Mouse (Mus musculus): ENCODE measurements around the gene Lrrc3b. TPM values are rescaled to one million over a fixed set of nuclear protein-coding genes. Genes with fewer than 3 reads are reported as not detected.

Lrrc3b gene
- total and polyA plus RNA-seq, 2 experiments from 2014 or later = 12.4 to 15.0 TPM

DNA sequence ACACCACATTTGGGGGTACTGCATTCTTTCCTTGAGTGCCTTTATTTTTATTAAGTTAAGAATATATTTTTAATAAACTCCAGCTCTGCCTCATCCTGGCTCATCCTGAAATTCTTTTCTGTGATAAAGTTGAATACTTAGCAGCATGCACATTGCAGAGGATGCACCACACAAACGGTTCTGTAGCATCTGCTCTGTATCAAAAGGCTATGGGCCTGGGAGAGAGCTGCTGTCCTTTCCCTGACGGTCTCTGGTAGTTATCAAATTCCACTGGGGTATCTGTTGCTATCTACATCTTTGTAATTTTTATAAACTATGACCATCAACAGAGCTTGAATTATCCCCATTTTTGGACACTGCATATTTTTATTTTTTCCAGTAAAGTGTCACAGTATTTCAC, 105.7 kb downstream of the Lrrc3b start:
- TF ChIP-seq EP300 (IDR thresholded peaks at IDR 0.05; ENCODE audit: low read depth) = no peak
- no peak for TF ChIP-seq CTCF (IDR thresholded peaks at IDR 0.05; ENCODE audit: low read depth)
- ATAC-seq (ENCODE audit: insufficient read depth, low read depth) = no peak
- Histone ChIP-seq H3K4me1 (ENCODE audit: control insufficient read depth, insufficient read depth) (no peaks in the 10 kb centered on the region), H3K36me3 (replicated peaks; ENCODE audit: control insufficient read depth, insufficient read depth, low read length) (no peaks in the 10 kb centered on the region), H3K27me3 (ENCODE audit: control insufficient read depth, insufficient read depth, low read length) (no peaks in the 10 kb centered on the region), H3K9ac (replicated peaks; ENCODE audit: low read depth, low read length) (no peak overlapping the region), H3K27ac (ENCODE audit: low read depth) (no peak overlapping the region), H3K4me3 (ENCODE audit: low read depth, low read length) (no peak overlapping the region), H3K9me3 (replicated peaks; ENCODE audit: control insufficient read depth, low read length) (no peaks in the 10 kb centered on the region), H3K4me2 (ENCODE audit: low read depth, low read length) (no peak overlapping the region)
- WGBS = 40% methylated on average over 2 of the region's 2 CpGs
- DNase-seq (ENCODE audit: low spot score) = no peak

DNA sequence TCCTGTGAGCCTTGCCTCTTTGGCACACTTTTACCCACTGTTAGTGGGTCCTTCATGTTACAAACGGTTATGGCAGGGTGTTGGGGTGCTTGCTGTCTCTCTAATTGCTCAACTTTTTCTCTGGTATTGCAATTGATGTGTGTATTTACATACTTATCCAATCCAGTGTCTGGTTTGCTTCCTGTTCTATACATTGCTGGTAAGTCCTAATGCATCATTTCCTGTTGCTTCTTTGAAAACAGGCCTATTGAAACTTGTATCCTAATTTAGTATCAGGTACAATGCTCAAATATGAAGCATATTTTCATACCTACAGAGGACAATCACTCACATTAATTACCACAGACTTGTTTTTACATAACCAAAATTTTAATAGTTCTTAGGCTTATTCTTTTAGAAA, 107.4 kb downstream of the Lrrc3b start:
- Histone ChIP-seq H3K9ac (replicated peaks; ENCODE audit: low read depth, low read length) (no peak overlapping the region), H3K4me1 (ENCODE audit: control insufficient read depth, insufficient read depth) (no peaks in the 10 kb centered on the region), H3K4me2 (ENCODE audit: low read depth, low read length) (no peak overlapping the region), H3K4me3 (ENCODE audit: low read depth, low read length) (no peak overlapping the region), H3K27ac (ENCODE audit: low read depth) (no peak overlapping the region), H3K9me3 (replicated peaks; ENCODE audit: control insufficient read depth, low read length) (no peaks in the 10 kb centered on the region), H3K36me3 (replicated peaks; ENCODE audit: control insufficient read depth, insufficient read depth, low read length) (no peaks in the 10 kb centered on the region), H3K27me3 (ENCODE audit: control insufficient read depth, insufficient read depth, low read length) (no peaks in the 10 kb centered on the region)
- no peak for TF ChIP-seq CTCF (IDR thresholded peaks at IDR 0.05; ENCODE audit: low read depth)
- no peak for TF ChIP-seq EP300 (IDR thresholded peaks at IDR 0.05; ENCODE audit: low read depth)
- ATAC-seq (ENCODE audit: insufficient read depth, low read depth) = no peak
- no peak for DNase-seq (ENCODE audit: low spot score)
- WGBS = 41% methylated on average over 1 of the region's 1 CpGs

DNA sequence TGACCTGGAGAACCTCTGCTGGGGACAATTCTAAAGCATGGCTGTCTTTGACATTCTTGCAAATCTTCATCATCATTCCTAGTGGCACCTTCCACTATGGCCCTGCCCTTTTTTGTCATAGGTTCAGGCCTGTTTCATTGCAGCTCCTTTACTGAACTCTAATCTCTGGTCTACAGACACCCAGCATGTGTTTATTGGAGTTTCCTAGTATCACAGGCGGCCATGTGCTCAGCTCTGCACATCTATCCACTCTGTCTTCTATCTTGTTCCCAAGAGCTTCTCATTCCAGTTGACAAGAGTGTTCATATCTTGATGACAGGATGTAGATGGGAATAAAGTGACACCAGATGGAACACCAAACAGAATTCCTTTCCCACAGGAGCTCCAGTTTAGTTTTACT, 108.6 kb downstream of the Lrrc3b start:
- DNase-seq (ENCODE audit: low spot score) (no peak), ATAC-seq (ENCODE audit: insufficient read depth, low read depth) (no peak)
- Histone ChIP-seq H3K27me3 (ENCODE audit: control insufficient read depth, insufficient read depth, low read length) (no peaks in the 10 kb centered on the region), H3K4me1 (ENCODE audit: control insufficient read depth, insufficient read depth) (no peaks in the 10 kb centered on the region), H3K9me3 (replicated peaks; ENCODE audit: control insufficient read depth, low read length) (no peaks in the 10 kb centered on the region), H3K27ac (ENCODE audit: low read depth) (no peak overlapping the region), H3K4me3 (ENCODE audit: low read depth, low read length) (no peak overlapping the region), H3K4me2 (ENCODE audit: low read depth, low read length) (no peak overlapping the region), H3K36me3 (replicated peaks; ENCODE audit: control insufficient read depth, insufficient read depth, low read length) (no peaks in the 10 kb centered on the region), H3K9ac (replicated peaks; ENCODE audit: low read depth, low read length) (no peak overlapping the region)
- TF ChIP-seq CTCF (IDR thresholded peaks at IDR 0.05; ENCODE audit: low read depth) = no peak
- TF ChIP-seq EP300 (IDR thresholded peaks at IDR 0.05; ENCODE audit: low read depth) = no peak
- 28% methylated on average over 1 of the region's 1 CpGs for WGBS

DNA sequence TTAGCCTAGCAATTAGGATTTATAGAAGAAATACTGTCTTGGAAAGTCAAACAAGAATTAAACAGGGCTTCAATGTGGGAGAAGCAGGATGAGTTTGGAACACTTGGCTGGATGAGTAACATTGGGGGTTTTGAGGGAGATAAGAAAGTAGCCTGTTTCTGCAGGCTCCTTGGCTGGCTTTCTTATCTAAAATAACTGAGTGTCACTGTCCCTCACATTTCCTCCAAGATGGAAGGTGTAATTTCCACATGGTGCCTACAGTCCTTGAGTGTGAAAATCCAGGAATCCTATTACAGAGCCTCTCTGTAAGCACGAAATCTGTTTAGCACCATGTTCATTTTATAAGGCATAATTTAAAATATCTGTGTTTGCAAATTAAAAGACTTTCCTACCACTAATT, 112.9 kb downstream of the Lrrc3b start:
- Histone ChIP-seq H3K9ac (replicated peaks; ENCODE audit: low read depth, low read length) (no peak overlapping the region), H3K4me2 (ENCODE audit: low read depth, low read length) (no peak overlapping the region), H3K4me1 (ENCODE audit: control insufficient read depth, insufficient read depth) (no peaks in the 10 kb centered on the region), H3K27ac (ENCODE audit: low read depth) (no peak overlapping the region), H3K9me3 (replicated peaks; ENCODE audit: control insufficient read depth, low read length) (no peaks in the 10 kb centered on the region), H3K36me3 (replicated peaks; ENCODE audit: control insufficient read depth, insufficient read depth, low read length) (no peaks in the 10 kb centered on the region), H3K4me3 (ENCODE audit: low read depth, low read length) (no peak overlapping the region), H3K27me3 (ENCODE audit: control insufficient read depth, insufficient read depth, low read length) (no peaks in the 10 kb centered on the region)
- ATAC-seq (ENCODE audit: insufficient read depth, low read depth) (no peak), DNase-seq (ENCODE audit: low spot score) (no peak)
- WGBS = 72% methylated on average over 1 of the region's 1 CpGs
- no peak for TF ChIP-seq EP300 (IDR thresholded peaks at IDR 0.05; ENCODE audit: low read depth)
- no peak for TF ChIP-seq CTCF (IDR thresholded peaks at IDR 0.05; ENCODE audit: low read depth)

DNA sequence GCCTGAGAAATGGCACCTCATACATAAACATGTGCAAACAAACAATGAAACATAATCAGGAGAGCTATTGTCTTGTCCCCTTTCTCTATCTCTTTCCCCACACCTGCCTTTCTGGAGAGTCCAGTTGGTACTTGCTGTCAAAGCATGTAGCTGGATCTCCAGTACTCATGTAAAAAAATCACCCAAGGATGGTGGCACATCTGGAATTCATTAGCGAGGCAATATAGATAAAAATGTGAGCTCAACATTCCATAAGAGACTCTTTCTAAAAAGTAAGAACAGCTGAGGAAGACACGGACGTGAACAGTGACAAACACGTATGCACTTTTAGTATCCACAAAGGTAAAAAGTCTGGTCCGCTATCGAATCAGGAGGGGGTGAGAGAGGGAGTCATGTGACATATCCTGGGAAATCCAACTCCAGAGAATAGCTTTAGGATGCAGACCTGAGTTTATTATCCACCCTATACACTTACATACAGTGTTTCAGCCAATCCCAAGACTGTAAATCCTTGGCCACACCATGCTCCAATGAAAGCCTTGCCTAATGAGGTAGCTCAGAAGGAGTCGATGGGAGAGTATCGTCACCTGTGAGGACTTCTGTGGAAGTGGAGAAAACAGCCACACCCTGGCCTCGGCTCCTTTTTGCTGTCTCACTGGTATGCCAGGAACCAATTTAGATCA, 116.2 kb downstream of the Lrrc3b start:
- DNase-seq (ENCODE audit: low spot score) = no peak
- H3K27me3 ChIP-seq (ENCODE audit: control insufficient read depth, insufficient read depth, low read length) = no peaks in the 10 kb centered on the region

DNA sequence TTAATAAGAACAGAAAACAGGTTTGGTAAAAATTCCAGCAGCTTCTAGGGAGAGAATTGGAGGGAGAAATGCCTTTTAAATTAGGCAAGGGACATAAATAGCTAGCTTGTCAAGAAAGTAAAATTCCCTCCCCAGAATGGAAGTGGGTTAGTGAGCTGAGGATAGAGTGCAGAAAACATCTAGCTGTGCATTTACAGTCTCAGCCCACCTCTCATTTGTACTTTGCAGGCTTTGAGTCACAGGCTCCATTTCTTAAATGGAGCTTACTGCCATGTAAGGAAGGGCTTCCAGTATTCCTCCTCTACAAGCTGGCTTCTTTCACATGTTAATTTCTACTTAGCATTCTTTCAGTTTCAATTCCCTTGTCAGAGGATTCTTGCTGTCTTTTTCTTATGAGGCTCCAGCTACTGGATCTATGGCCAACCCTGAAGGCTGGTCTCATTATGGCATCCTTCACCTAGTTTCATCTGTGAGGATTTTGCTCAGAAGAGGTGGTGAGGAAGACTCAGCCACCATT, 119.3 kb downstream of the Lrrc3b start:
- H3K36me3 ChIP-seq (replicated peaks; ENCODE audit: control insufficient read depth, insufficient read depth, low read length) = no peaks in the 10 kb centered on the region
- TF ChIP-seq CTCF (IDR thresholded peaks at IDR 0.05; ENCODE audit: low read depth) = no peak
- no peak for TF ChIP-seq EP300 (IDR thresholded peaks at IDR 0.05; ENCODE audit: low read depth)
- no peak overlapping the region for H3K4me2 ChIP-seq (ENCODE audit: low read depth, low read length)
- H3K4me3 ChIP-seq (ENCODE audit: low read depth, low read length) = no peak overlapping the region
- no peaks in the 10 kb centered on the region for H3K4me1 ChIP-seq (ENCODE audit: control insufficient read depth, insufficient read depth)
- ATAC-seq (ENCODE audit: insufficient read depth, low read depth) (no peak), DNase-seq (ENCODE audit: low spot score) (no peak)
- no peak overlapping the region for H3K9ac ChIP-seq (replicated peaks; ENCODE audit: low read depth, low read length)
- no peaks in the 10 kb centered on the region for H3K27me3 ChIP-seq (ENCODE audit: control insufficient read depth, insufficient read depth, low read length)
- no peak overlapping the region for H3K27ac ChIP-seq (ENCODE audit: low read depth)
- no peaks in the 10 kb centered on the region for H3K9me3 ChIP-seq (replicated peaks; ENCODE audit: control insufficient read depth, low read length)

More for the DNA sequence above, 116.2 kb downstream of the Lrrc3b start:
- Histone ChIP-seq H3K4me2 (ENCODE audit: low read depth, low read length) (no peak overlapping the region), H3K9ac (replicated peaks; ENCODE audit: low read depth, low read length) (no peak overlapping the region), H3K4me3 (ENCODE audit: low read depth, low read length) (no peak overlapping the region), H3K27ac (ENCODE audit: low read depth) (no peak overlapping the region), H3K9me3 (replicated peaks; ENCODE audit: control insufficient read depth, low read length) (no peaks in the 10 kb centered on the region), H3K36me3 (replicated peaks; ENCODE audit: control insufficient read depth, insufficient read depth, low read length) (no peaks in the 10 kb centered on the region), H3K4me1 (ENCODE audit: control insufficient read depth, insufficient read depth) (no peaks in the 10 kb centered on the region)
- TF ChIP-seq CTCF (IDR thresholded peaks at IDR 0.05; ENCODE audit: low read depth) = no peak
- TF ChIP-seq EP300 (IDR thresholded peaks at IDR 0.05; ENCODE audit: low read depth) = no peak
- 77% methylated on average over 9 of the region's 9 CpGs for WGBS
- ATAC-seq (ENCODE audit: insufficient read depth, low read depth) = no peak

Data from heart, postnatal 0 days (tissue).